Mouse (Mus musculus) limb, embryonic 12.5 days (tissue): ENCODE results near the gene Mip. TPM values are rescaled to one million over a fixed set of nuclear protein-coding genes. Genes with fewer than 3 reads are reported as not detected.
A peak's percentile ranks its signal among the peaks of the same experiment; 100 is the strongest.
"Not testable (repeated sequence)": the region's sequence is repeated elsewhere in the genome, so short reads cannot be mapped to it uniquely, and the experiment has no call there.

Experiments
- ATAC-seq: fragments of 200-750 bp; cut with Nextera tagmentation; 2 replicates; pipeline ENCODE4 v1.8.0; 2017; ENCODE audit warnings: low read depth, moderate TSS enrichment; ENCODE audit not compliant: insufficient number of reproducible peaks, insufficient read depth, low FRiP score, low TSS enrichment
- H3K27ac ChIP-seq: fragments of 300-500 bp; sonication (generic); 2 replicates; pipeline ENCODE4 v1.5.1; 2016; ENCODE audit warnings: mild to moderate bottlenecking, moderate library complexity
- H3K27me3 ChIP-seq: fragments of 300-500 bp; sonication (generic); 2 replicates; pipeline ENCODE4 v1.6.1; 2016; ENCODE audit warnings: mild to moderate bottlenecking, moderate library complexity
- H3K36me3 ChIP-seq: fragments of 300-500 bp; sonication (generic); 2 replicates; pipeline ENCODE4 v1.6.1; 2016; ENCODE audit warnings: mild to moderate bottlenecking, moderate library complexity
- H3K4me1 ChIP-seq: fragments of 300-500 bp; sonication (generic); replicated peaks from 2 replicates; pipeline ENCODE4 v1.6.1; 2016
- H3K4me2 ChIP-seq: fragments of 300-500 bp; sonication (generic); 2 replicates; pipeline ENCODE4 v1.6.1; 2016; ENCODE audit warnings: mild to moderate bottlenecking, moderate library complexity
- H3K4me3 ChIP-seq: fragments of 300-500 bp; sonication (generic); replicated peaks from 2 replicates; pipeline ENCODE4 v1.5.1; 2016; ENCODE audit warnings: mild to moderate bottlenecking
- H3K9ac ChIP-seq: fragments of 300-500 bp; sonication (generic); replicated peaks from 2 replicates; pipeline ENCODE4 v1.6.1; 2016; ENCODE audit warnings: mild to moderate bottlenecking, moderate library complexity
- H3K9me3 ChIP-seq: fragments of 300-500 bp; sonication (generic); 2 replicates; pipeline ENCODE4 v1.6.1; 2016; ENCODE audit warnings: mild to moderate bottlenecking, moderate library complexity
- WGBS: fragments of 180-500 bp; shearing (Covaris S2); methylation state at CpG from one replicate; pipeline ENCODE4 v1.1.7; 2016; 5-methylcytosine and 5-hydroxymethylcytosine counted together
- polyA plus RNA-seq: library from polyadenylated mRNA; unstranded; fragments of >200 nt; fragmentation: Nextera tagmentation; extraction: Ambion mirVana; gene quantifications from 2 replicates; pipeline ENCODE4 v1.2.1, GENCODE M21; 2016

Mip gene
- polyA plus RNA-seq, 1 experiment from 2014 or later = 0.38 TPM

DNA sequence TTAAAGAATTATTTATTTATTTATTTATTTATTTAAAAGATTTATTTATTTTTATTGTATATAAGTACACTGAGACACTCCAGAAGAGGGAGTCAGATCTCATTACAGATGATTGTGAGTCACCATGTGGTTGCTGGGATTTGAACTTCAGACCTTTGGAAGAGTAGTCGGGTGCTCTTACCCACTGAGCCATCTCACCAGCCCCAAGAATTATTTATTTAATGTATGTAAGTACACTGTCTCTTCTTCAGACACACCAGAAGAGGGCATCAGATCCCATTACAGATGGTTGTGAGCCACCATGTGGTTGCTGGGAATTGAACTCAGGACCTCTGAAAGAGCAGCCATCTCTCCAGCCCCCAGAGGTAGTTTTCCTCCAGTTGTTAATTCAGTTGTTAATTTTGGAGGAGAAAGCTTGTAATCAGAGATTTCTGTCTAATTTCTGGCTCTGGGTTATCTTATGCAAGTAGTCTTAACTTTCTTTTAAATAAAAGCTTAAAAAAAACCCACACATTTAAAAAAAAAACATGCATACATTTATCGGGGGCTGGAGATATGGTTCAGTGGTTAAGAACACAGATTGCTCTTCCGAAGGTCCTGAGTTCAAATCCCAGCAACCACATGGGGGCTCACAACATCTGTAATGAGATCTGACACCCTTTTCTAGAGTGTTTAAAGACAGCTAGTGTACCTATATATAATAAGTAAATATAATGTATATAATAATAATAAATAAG lies 33.4 kb upstream of the Mip start:
- not testable (repeated sequence) for ATAC-seq, H3K9me3 ChIP-seq, H3K4me3 ChIP-seq, H3K36me3 ChIP-seq, H3K4me1 ChIP-seq, H3K4me2 ChIP-seq, H3K9ac ChIP-seq, H3K27ac ChIP-seq
- 91% methylated on average over 3 of the region's 3 CpGs for WGBS
- peaks cover 31% of the 10 kb centered on the region for H3K27me3 ChIP-seq

DNA sequence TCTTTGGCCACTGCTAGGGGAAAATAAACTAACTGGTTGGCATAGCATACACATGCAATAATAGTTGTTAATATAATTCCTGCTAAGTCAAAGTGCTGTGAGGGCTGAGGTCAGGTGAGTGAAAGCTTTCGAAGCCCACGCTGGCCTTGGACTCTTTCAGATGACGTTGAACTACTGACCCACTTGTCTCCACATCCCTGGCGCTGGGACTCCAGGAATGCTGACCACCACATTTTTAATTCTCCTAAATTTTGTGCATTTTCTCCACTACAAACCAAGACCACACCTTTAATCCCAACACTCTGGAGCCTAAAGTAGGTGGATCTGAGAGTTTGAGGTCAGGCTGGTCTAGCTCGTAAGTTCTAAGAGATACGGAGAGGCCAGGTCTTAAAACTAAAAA lies 32.5 kb upstream of the Mip start:
- H3K27me3 ChIP-seq = peaks cover 31% of the 10 kb centered on the region
- no peaks in the 10 kb centered on the region for H3K9me3 ChIP-seq
- WGBS = 94% methylated on average over 6 of the region's 6 CpGs
- H3K4me3 ChIP-seq = no peak overlapping the region
- no peak overlapping the region for H3K9ac ChIP-seq
- no peak for ATAC-seq
- no peaks in the 10 kb centered on the region for H3K36me3 ChIP-seq
- no peak overlapping the region for H3K27ac ChIP-seq
- no peak overlapping the region for H3K4me2 ChIP-seq
- peaks cover 8% of the 10 kb centered on the region for H3K4me1 ChIP-seq

DNA sequence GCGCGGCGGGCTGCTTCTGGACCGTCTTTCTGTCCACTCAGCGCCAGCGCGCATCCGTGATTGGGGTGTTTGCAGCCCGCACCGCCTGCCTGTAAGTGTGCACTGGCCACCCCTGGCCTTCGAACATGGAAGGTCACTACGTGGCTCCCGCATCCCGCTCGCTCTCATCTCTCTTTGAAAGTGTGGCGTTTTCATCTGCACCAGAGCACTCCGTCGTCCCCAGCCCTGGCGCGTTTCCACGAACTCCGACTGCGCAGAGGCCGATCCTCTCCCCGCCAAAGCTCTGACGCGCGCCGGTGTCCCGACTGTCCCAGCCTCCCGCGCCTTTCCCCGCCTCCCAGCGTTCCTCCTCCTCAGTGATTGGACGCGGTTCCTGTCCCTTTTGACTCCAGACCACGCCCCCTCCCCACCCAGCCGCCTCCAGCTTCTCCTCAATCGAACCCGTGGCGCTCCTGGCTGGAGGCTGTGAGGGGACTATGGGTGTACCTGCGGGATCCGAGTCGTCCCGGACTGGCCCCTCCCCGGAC lies 31.6 kb upstream of the Mip start, which contains the start of gene Gls2:
Gene Gls2 (plus strand): TSS at position 434 of the 527 bp plus-strand sequence.
- Histone ChIP-seq H3K4me2 (peak within 1 kb of the TSS; percentile 98), H3K27ac (0 out of 2 replicates have a peak within 1 kb of the TSS, but pooled peaks have one; percentile 37), H3K4me3 (peak within 1 kb of the TSS; percentile 69), H3K27me3 (peaks cover 31% of the 10 kb centered on the region), H3K4me1 (peaks cover 8% of the 10 kb centered on the region), H3K36me3 (no peaks in the 10 kb centered on the region), H3K9ac (peak within 1 kb of the TSS; percentile 69), H3K9me3 (no peaks in the 10 kb centered on the region)
- ATAC-seq = peak; percentile 96
- WGBS = under 1% methylated on average over 46 of the region's 46 CpGs

DNA sequence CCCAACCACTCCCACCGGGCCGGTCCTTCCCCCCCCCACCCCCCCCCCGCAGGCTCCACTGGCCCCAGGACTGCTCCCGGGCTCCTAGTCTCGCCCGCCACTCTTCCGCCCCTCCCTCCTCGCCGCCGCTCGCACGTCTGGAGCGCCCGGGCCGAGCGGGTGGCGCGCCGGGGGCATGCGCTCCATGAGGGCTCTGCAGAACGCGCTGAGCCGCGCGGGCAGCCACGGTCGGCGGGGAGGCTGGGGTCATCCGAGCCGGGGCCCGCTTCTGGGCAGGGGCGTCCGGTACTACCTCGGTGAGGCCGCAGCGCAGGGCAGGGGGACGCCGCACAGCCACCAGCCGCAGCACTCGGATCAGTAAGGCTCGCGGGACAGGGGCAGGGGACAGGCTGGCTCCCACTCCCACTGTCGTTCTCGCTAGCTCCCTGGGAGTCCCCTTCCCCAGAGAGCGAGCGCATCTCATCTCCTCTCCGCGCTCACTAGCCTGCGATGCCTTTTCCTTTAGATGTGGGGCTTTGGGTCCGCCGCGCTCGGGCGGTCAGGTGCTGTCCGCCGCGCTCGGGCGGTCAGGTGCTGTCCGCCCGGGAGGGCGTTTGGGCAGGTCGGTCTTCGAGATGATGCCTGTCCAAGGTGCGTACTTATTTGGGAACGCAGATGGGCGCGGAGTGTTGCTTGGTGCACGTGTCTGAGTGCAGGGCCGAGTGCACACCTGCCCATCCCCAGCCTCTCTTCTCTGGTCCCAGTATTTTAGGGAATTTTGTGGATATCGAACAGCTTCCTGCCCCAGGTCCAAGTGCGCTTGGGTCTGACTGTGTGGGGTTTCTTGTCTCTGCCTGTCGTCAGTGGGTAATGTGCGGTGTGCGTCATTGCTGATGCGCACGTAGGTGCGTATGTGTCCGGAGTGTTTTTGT lies 30.8 kb upstream of the Mip start:
- H3K27me3 ChIP-seq = peaks cover 31% of the 10 kb centered on the region
- peak overlapping the region; percentile 69 for H3K4me3 ChIP-seq
- H3K4me2 ChIP-seq = peak overlapping the region; percentile 98
- H3K36me3 ChIP-seq = no peaks in the 10 kb centered on the region
- H3K9ac ChIP-seq = peak overlapping the region; percentile 69
- 0 out of 2 replicates have a peak overlapping the region, but pooled peaks have one; percentile 37 for H3K27ac ChIP-seq
- no peaks in the 10 kb centered on the region for H3K9me3 ChIP-seq
- peaks cover 8% of the 10 kb centered on the region for H3K4me1 ChIP-seq
- WGBS = 1% methylated on average over 67 of the region's 79 CpGs
- peak; percentile 86 for ATAC-seq

DNA sequence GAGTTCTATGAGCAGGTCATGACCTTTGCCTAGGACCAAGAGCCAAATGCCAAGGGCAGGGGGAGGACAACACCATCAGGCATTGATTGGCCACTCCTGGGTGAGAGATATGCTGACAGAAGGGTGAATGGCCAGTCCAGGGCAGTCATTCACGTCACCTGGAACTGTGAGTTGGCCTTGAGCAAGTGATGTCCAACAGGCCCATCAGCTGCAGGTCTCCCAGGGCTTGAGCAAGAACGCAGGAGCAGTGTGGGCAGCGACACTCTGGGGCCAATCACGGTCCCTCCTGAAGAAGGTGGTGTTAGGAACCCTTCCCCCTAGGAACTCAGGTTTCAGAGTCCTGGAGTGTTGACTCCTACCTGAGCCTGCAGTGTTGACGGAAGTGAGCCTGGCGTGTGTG lies 23.8 kb upstream of the Mip start:
- 67% methylated on average over 6 of the region's 6 CpGs for WGBS
- Histone ChIP-seq H3K27ac (no peak overlapping the region), H3K4me1 (no peaks in the 10 kb centered on the region), H3K9me3 (no peaks in the 10 kb centered on the region), H3K27me3 (peaks cover 3% of the 10 kb centered on the region; the same call in 1 of the 2 replicates), H3K36me3 (peaks cover 10% of the 10 kb centered on the region; the same call in 1 of the 2 replicates), H3K4me2 (no peak overlapping the region), H3K9ac (no peak overlapping the region), H3K4me3 (no peak overlapping the region)
- ATAC-seq = no peak

DNA sequence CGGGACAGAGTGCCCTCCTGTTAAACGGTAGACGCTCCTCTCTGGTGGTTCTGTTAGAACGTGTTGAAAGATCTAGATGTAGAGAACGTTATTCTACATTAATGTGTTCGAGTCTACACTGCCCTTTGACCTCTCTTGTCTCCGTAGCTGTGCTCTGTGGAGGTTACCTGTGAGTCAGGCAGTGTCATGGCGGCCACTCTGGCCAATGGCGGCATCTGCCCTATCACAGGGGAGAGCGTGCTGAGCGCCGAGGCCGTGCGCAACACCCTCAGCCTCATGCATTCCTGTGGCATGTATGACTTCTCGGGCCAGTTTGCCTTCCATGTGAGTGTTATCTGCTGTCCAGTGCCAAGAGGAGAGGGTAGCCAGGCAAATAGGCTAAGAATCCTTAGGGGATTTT lies 20.7 kb upstream of the Mip start:
- Histone ChIP-seq H3K36me3 (peaks cover 34% of the 10 kb centered on the region), H3K9ac (no peak overlapping the region), H3K9me3 (no peaks in the 10 kb centered on the region), H3K4me2 (no peak overlapping the region), H3K27ac (no peak overlapping the region), H3K4me1 (no peaks in the 10 kb centered on the region), H3K27me3 (no peaks in the 10 kb centered on the region), H3K4me3 (no peak overlapping the region)
- WGBS = 92% methylated on average over 15 of the region's 15 CpGs
- no peak for ATAC-seq

DNA sequence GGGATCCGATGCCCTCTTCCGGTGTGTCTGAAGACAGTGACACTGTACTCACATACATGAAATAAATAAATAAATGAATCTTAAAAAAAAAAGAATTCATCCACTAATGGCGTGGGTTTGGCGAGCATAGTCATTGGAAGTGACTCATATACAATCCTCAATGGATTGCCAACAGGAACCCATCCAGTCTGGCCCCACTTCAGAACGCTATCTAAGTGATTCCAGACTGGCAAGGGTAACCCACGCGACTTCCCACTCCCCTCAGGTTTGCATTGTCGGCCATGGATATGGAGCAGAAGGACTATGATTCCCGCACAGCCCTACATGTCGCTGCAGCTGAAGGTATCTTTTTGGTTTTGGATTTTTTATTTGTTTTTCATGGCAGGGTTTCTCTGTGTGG lies 17.3 kb upstream of the Mip start:
- Histone ChIP-seq H3K27ac (no peak overlapping the region), H3K36me3 (peaks cover 34% of the 10 kb centered on the region), H3K9me3 (no peaks in the 10 kb centered on the region), H3K9ac (no peak overlapping the region), H3K4me3 (no peak overlapping the region), H3K4me1 (peaks cover 14% of the 10 kb centered on the region), H3K27me3 (peaks cover under 1% of the 10 kb centered on the region; the same call in 1 of the 2 replicates), H3K4me2 (no peak overlapping the region)
- ATAC-seq = no peak
- 90% methylated on average over 10 of the region's 10 CpGs for WGBS

DNA sequence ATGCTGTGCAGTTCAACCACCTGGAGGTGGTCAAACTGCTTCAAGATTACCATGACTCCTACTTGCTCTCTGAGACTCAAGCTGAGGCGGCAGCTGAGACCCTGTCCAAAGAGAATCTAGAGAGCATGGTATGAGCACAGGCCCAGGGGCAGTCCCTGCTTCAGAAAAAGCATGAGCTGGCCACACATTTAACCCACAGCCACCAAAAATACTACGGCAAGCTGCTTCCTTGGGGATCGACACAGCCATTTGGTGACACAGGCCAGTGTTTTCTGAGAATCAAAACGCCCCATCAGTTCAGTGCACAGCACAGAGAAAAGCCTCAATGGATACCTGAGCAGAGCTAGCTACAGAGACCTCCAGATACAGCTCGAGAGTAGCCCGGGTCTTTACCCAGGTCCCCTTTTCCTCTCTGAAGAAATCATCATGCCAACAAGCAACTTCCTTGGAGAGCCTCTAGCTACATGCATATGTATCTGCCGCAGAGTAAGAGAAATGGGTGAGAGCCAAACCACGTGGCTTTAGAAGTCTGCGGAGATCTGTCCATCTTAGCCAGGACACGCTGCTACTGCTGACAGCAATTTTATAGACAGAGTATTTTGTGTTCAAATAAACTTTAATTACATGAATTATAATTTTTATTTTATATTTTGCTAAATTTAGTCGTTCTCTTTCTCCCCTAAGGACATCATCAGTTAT lies 16.2 kb upstream of the Mip start:
- WGBS = 89% methylated on average over 11 of the region's 11 CpGs
- peaks cover 34% of the 10 kb centered on the region for H3K36me3 ChIP-seq
- ATAC-seq = no peak
- H3K27me3 ChIP-seq = peaks cover 10% of the 10 kb centered on the region
- no peak overlapping the region for H3K27ac ChIP-seq
- H3K4me2 ChIP-seq = no peak overlapping the region
- H3K4me3 ChIP-seq = no peak overlapping the region
- peaks cover 14% of the 10 kb centered on the region for H3K4me1 ChIP-seq
- no peak overlapping the region for H3K9ac ChIP-seq
- H3K9me3 ChIP-seq = no peaks in the 10 kb centered on the region

DNA sequence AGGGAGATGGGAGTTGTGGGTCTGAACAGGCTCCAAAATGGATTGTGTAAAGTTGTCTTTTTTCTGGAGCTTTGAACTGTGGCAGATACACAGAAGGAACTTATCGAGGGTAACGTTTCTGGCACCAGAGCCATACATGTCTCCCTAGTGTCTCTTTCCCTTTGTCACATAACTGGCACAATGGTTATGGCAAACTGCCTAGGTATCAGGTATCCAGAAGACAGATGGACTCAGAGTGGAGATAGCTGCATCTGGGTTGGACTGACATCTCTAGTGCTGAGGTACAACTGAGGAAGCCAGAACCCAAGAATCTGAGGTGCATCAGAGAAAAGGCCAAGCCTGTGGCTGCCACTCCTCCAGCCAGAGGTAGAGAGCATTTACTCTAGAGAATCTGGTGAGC lies 15.5 kb upstream of the Mip start:
- H3K27me3 ChIP-seq = peaks cover 12% of the 10 kb centered on the region
- no peak overlapping the region for H3K9ac ChIP-seq
- peaks cover 34% of the 10 kb centered on the region for H3K36me3 ChIP-seq
- no peak overlapping the region for H3K27ac ChIP-seq
- H3K9me3 ChIP-seq = no peaks in the 10 kb centered on the region
- H3K4me1 ChIP-seq = peaks cover 14% of the 10 kb centered on the region
- H3K4me3 ChIP-seq = no peak overlapping the region
- ATAC-seq = no peak
- 91% methylated on average over 2 of the region's 2 CpGs for WGBS
- no peak overlapping the region for H3K4me2 ChIP-seq

DNA sequence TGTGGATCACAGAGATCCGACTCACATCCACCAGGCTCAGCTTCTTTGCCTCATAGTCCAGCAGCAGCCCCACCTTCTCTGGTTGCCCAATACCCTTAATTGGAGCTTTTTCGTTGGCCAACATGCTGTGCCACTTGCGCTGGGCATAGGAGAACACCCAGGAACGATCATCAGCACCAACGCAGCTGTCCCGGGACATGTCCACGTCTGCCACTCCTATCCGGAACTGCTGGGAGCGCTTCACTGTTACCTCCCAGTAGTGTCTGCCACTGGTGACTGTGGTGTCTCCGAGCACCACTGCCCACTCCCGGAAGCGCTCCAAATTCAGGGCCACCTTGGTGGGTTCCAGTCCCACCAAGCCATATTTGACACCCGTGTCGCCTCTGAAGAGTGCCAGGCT lies 14.7 kb upstream of the Mip start:
- H3K9ac ChIP-seq = peak overlapping the region; percentile 67
- WGBS = 31% methylated on average over 14 of the region's 14 CpGs
- peak overlapping the region; percentile 85 for H3K4me2 ChIP-seq
- 0 out of 2 replicates have a peak overlapping the region, but pooled peaks have one; percentile 7 for H3K27ac ChIP-seq
- no peak for ATAC-seq
- peak overlapping the region; percentile 66 for H3K4me3 ChIP-seq
- H3K27me3 ChIP-seq = peaks cover 12% of the 10 kb centered on the region
- peaks cover 14% of the 10 kb centered on the region for H3K4me1 ChIP-seq
- peaks cover 33% of the 10 kb centered on the region for H3K36me3 ChIP-seq
- H3K9me3 ChIP-seq = no peaks in the 10 kb centered on the region
